Mouse (Mus musculus): ENCODE data around the gene B4galt2. TPM values are rescaled to one million over a fixed set of nuclear protein-coding genes. Genes with fewer than 3 reads are reported as not detected.

The B4galt2 gene
- polyA plus RNA-seq, 1 experiment from 2014 or later, result 31.8 TPM

DNA sequence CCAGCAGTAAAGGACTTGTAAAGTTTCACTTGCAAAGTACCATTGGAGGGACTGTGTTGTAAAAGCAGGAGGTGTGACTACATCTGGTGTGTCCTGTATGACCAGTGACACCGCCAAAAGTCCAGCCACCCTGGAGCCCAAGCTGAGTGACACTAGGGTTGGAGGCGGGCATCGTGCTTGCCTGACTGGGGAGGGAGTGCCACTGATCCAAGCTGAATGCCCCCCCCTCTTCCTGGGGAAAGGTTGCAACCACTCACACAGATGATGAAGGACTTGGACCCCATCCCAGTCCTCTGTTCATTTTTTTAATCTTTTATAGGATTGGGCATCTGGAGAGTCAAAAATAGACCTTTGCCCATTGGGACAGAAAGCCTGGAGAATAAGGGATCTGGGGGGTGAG lies 41.7 kb downstream of the B4galt2 start:
- Histone ChIP-seq H3K4me1 (ENCODE audit: insufficient read depth) (no peaks in the 10 kb centered on the region), H3K36me3 (ENCODE audit: insufficient read depth) (no peaks in the 10 kb centered on the region), H3K4me2 (no peak overlapping the region), H3K4me3 (ENCODE audit: low read depth, low read length) (no peak overlapping the region), H3K9me3 (ENCODE audit: low read depth, low read length) (no peaks in the 10 kb centered on the region), H3K27ac (ENCODE audit: low read depth) (no peak overlapping the region), H3K9ac (no peak overlapping the region), H3K27me3 (ENCODE audit: insufficient read depth, low read length) (no peaks in the 10 kb centered on the region)
- no peak for DNase-seq
- 76% methylated on average over 3 of the region's 3 CpGs for WGBS
- TF ChIP-seq CTCF (IDR thresholded peaks at IDR 0.05; ENCODE audit: low read depth), result no peak
- no peak for ATAC-seq (ENCODE audit: insufficient read depth)

DNA sequence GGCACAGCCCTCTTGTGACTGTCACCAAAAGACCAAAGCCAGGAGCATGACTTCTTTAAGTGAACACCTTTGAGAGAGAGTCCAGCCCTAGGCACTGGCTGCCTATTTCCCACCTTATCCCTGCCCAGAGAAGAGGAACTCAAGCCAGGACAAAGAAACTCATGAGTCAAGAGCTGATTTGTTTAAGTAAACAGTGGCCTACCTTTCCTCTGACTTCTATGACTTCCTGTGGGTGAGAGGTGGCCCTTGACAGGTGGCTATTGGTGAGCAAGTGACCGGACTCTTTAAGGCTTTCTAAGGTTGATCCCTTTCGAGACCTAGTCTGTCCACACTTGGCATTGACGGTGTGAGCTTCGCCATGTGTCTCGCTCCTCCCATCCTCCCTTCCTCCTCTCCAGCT lies 42.5 kb downstream of the B4galt2 start:
- Histone ChIP-seq H3K36me3 (ENCODE audit: insufficient read depth) (no peaks in the 10 kb centered on the region), H3K4me3 (ENCODE audit: low read depth, low read length) (no peak overlapping the region), H3K9ac (no peak overlapping the region), H3K27ac (ENCODE audit: low read depth) (no peak overlapping the region), H3K4me2 (no peak overlapping the region), H3K9me3 (ENCODE audit: low read depth, low read length) (no peaks in the 10 kb centered on the region), H3K27me3 (ENCODE audit: insufficient read depth, low read length) (no peaks in the 10 kb centered on the region), H3K4me1 (ENCODE audit: insufficient read depth) (no peaks in the 10 kb centered on the region)
- DNase-seq (no peak), ATAC-seq (ENCODE audit: insufficient read depth) (no peak)
- no peak for TF ChIP-seq CTCF (IDR thresholded peaks at IDR 0.05; ENCODE audit: low read depth)
- WGBS, result 70% methylated on average over 5 of the region's 5 CpGs

DNA sequence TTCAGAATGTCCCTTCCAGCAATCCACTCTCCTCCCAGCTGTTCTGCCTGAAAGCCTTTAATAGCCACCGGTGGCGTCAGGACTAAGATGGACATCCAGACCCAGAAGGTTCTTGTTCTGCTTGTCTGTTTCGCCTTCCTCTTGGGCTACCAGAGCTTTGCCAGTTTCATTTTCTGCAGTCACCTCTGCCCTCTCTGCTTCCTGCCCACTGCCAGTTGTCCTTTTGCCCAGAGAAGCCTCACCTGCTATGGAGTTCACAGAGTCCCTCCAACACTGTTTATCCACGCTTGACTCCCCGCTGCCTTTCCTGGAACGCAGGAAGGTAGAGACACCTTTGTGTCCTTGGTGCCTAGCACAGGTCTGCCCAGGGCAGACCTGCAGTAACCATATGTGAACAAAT lies 43.9 kb downstream of the B4galt2 start:
- 0 out of 2 replicates have a peak, but pooled peaks cover 3% of the 10 kb centered on the region for H3K4me1 ChIP-seq (ENCODE audit: insufficient read depth)
- no peak overlapping the region for H3K4me2 ChIP-seq
- no peak overlapping the region for H3K9ac ChIP-seq
- no peaks in the 10 kb centered on the region for H3K27me3 ChIP-seq (ENCODE audit: insufficient read depth, low read length)
- no peak for DNase-seq
- H3K27ac ChIP-seq (ENCODE audit: low read depth), result no peak overlapping the region
- H3K36me3 ChIP-seq (ENCODE audit: insufficient read depth), result no peaks in the 10 kb centered on the region
- 78% methylated on average over 6 of the region's 6 CpGs for WGBS
- no peaks in the 10 kb centered on the region for H3K9me3 ChIP-seq (ENCODE audit: low read depth, low read length)
- H3K4me3 ChIP-seq (ENCODE audit: low read depth, low read length), result no peak overlapping the region
- no peak for TF ChIP-seq CTCF (IDR thresholded peaks at IDR 0.05; ENCODE audit: low read depth)
- ATAC-seq (ENCODE audit: insufficient read depth), result no peak

DNA sequence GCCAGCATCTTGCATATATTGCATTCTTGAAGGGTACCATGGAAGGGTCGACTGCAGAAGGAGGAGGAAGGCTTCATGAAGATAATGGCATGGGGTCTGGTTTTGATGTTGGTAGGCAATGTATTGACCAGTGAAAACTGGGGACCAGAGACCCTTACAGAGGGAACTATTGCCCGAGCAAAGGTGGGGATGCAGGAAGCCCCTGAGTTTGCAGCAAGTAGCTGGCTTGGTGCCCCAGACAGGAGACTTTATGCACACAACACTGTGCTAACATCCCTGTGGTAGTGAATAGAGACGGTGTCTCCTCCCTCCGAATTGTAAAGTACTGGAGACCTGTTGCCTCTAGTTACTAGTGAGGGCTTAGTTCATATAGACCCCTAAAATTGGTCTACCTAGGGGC lies 46.0 kb downstream of the B4galt2 start:
- H3K9me3 ChIP-seq (ENCODE audit: low read depth, low read length), result no peaks in the 10 kb centered on the region
- H3K4me3 ChIP-seq (ENCODE audit: low read depth, low read length), result no peak overlapping the region; the same call in 1 of the 2 replicates
- H3K27me3 ChIP-seq (ENCODE audit: insufficient read depth, low read length), result no peaks in the 10 kb centered on the region
- H3K36me3 ChIP-seq (ENCODE audit: insufficient read depth), result no peaks in the 10 kb centered on the region
- 0 out of 2 replicates have a peak, but pooled peaks cover 4% of the 10 kb centered on the region for H3K4me1 ChIP-seq (ENCODE audit: insufficient read depth)
- ATAC-seq (ENCODE audit: insufficient read depth) (no peak), DNase-seq (no peak)
- no peak for TF ChIP-seq CTCF (IDR thresholded peaks at IDR 0.05; ENCODE audit: low read depth)
- 63% methylated on average over 4 of the region's 4 CpGs for WGBS
- no peak overlapping the region for H3K27ac ChIP-seq (ENCODE audit: low read depth)
- peak overlapping the region; percentile 92 for H3K4me2 ChIP-seq
- no peak overlapping the region; the same call in 1 of the 2 replicates for H3K9ac ChIP-seq

DNA sequence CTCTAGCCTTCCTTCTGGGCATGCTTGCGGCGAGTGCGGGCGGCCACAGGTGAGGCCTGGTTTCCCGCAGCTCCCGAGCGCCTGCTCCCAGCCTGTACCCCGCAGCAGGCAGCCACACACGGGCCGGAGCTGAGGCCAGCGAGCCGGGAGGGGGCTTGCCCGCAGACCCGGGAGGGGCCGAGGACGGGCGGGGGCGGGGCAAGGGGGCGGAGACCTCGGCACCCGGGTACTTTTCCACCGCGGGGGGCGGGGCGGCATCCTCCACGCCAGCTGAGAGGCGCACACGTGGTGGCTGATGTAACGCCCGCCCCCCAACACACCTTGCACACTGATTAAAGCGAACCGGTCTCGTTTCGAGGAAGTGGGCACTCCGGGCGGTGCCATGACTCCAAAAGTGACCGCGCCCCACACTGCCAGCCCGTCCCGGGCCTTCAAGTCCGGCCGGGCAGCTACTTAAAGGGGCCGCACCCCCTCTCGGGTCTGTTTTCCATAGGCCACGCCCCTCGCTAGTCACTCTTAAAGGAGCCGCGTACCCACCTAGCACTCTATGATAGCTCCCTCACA lies 47.0 kb downstream of the B4galt2 start:
- peak; percentile 95 for DNase-seq
- no peaks in the 10 kb centered on the region for H3K36me3 ChIP-seq (ENCODE audit: insufficient read depth)
- H3K9me3 ChIP-seq (ENCODE audit: low read depth, low read length), result no peaks in the 10 kb centered on the region

DNA sequence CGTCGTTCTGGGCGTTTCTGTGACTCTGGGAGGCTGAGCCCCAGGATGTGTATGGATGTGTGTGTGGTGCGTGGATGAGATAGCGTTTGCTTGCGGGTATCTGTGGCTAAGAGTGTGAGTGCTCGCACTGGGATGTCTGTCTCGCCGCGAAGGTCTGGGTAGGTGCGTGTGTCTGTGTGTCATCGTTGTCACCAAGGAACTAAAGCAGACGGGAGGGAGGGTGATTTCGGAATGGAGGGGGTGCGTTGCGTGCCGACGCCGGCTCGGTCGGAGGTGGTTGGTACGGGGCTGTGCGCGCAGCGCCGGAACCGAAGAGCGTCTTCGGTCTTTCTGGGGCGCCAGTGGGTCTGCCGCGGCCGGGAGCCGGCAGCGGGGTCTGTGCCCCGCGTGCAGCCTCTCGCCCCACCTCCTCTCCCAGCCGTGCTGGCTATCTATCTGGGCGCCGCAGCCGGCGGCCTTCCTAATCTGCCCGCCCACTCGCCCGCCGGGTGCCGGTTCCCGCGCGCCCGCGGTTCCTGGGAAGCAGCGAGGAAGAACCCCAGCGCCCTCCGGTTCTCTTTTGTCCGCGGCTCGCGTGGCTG lies 47.7 kb downstream of the B4galt2 start:
- no peak for TF ChIP-seq CTCF (IDR thresholded peaks at IDR 0.05; ENCODE audit: low read depth)
- Histone ChIP-seq H3K4me3 (ENCODE audit: low read depth, low read length) (peak overlapping the region; percentile 77), H3K9ac (peak overlapping the region; percentile 59), H3K27ac (ENCODE audit: low read depth) (peak overlapping the region; percentile 93), H3K4me1 (ENCODE audit: insufficient read depth) (0 out of 2 replicates have a peak, but pooled peaks cover 4% of the 10 kb centered on the region), H3K27me3 (ENCODE audit: insufficient read depth, low read length) (no peaks in the 10 kb centered on the region), H3K36me3 (ENCODE audit: insufficient read depth) (no peaks in the 10 kb centered on the region), H3K4me2 (peak overlapping the region; percentile 92), H3K9me3 (ENCODE audit: low read depth, low read length) (no peaks in the 10 kb centered on the region)
- under 1% methylated on average over 60 of the region's 60 CpGs for WGBS
- peak; percentile 46 for DNase-seq
- peak; percentile 32 for ATAC-seq (ENCODE audit: insufficient read depth)

More for the DNA sequence above, 47.0 kb downstream of the B4galt2 start:
- H3K27me3 ChIP-seq (ENCODE audit: insufficient read depth, low read length), result no peaks in the 10 kb centered on the region
- 0 out of 2 replicates have a peak, but pooled peaks cover 4% of the 10 kb centered on the region for H3K4me1 ChIP-seq (ENCODE audit: insufficient read depth)
- peak overlapping the region; percentile 59 for H3K9ac ChIP-seq
- H3K27ac ChIP-seq (ENCODE audit: low read depth), result peak overlapping the region; percentile 93
- TF ChIP-seq CTCF (IDR thresholded peaks at IDR 0.05; ENCODE audit: low read depth), result no peak
- peak overlapping the region; percentile 92 for H3K4me2 ChIP-seq
- peak; percentile 86 for ATAC-seq (ENCODE audit: insufficient read depth)
- WGBS, result under 1% methylated on average over 48 of the region's 48 CpGs
- peak overlapping the region; percentile 77 for H3K4me3 ChIP-seq (ENCODE audit: low read depth, low read length)

DNA sequence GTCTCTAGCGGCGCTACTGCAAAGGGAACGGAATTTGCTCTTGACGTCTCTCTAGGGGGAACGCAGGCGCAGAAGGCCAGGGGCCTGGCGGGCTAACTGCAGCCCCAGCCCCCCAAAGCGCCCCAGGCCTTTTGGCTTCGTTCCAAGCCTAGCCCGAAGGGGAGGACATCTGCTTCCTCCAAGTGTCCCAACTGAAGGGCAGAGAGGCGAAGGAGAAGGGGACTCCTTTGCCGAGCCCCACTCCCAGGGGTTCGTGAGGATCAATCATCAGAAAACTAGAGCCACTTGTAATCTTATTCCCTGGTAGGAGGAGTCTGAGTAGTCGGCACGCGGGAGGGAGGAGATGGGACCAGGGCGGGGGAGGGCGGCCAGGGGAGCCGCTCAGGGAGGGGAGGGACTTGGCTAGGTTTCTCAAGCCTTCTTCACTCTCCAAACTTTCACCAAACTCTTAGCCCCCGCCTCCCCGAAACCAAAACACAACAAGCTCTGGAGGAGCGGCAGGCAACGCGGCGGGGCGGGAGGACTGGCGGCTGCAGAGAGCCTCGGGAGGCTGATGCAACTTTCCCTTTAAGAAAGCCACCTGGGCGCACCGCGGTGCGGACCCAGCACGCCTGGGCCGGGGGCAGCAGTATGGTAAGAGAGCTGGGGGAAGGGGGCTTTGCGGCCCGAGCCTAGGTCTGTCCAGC lies 48.3 kb downstream of the B4galt2 start:
- ATAC-seq (ENCODE audit: insufficient read depth), result peak; percentile 62
- under 1% methylated on average over 36 of the region's 36 CpGs for WGBS
- DNase-seq, result peak; percentile 92
- Histone ChIP-seq H3K9me3 (ENCODE audit: low read depth, low read length) (no peaks in the 10 kb centered on the region), H3K4me3 (ENCODE audit: low read depth, low read length) (peak overlapping the region; percentile 77), H3K36me3 (ENCODE audit: insufficient read depth) (no peaks in the 10 kb centered on the region), H3K4me1 (ENCODE audit: insufficient read depth) (peaks cover 8% of the 10 kb centered on the region), H3K27me3 (ENCODE audit: insufficient read depth, low read length) (no peaks in the 10 kb centered on the region), H3K4me2 (peak overlapping the region; percentile 92), H3K9ac (peak overlapping the region; percentile 59), H3K27ac (ENCODE audit: low read depth) (peak overlapping the region; percentile 93)
- TF ChIP-seq CTCF (IDR thresholded peaks at IDR 0.05; ENCODE audit: low read depth), result peak; percentile 29; the same call in 1 of the 2 replicates

Measured in lung, embryonic 14.5 days (tissue).